Mouse (Mus musculus): ENCODE data around the gene Fam81a. TPM values are rescaled to one million over a fixed set of nuclear protein-coding genes. Genes with fewer than 3 reads are reported as not detected.

The Fam81a gene
- total and polyA plus RNA-seq, 3 experiments = 0.13 TPM; not detected in 2

DNA sequence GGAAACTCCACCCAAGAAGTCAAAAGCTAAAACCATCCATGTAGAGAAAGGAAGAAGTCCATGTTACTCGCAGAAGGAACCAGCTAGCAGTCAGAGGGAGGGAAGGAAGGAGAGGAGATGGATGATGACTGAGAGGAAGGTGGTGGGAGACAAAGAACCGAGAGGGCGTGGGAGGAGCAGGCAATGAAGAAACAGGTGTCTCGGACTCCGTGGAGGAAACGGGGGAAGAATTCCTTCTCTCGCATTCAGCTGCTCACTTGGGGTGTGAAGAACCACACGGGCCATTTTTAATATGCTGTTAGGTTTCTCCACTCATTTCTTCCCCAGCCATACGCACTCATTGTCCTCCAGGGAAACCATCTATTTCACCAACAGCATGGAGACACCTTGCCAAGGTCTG lies 8.1 kb downstream of the Fam81a start:
- Histone ChIP-seq H3K36me3 (replicated peaks in 1 of 2; ENCODE audit: control insufficient read depth in 1 of 2, insufficient read depth in 1 of 2, low read length in 1 of 2) (no peaks in the 10 kb centered on the region), H3K4me1 (ENCODE audit: control insufficient read depth in 1 of 2, insufficient read depth in 2 of 2) (no peaks in the 10 kb centered on the region), H3K79me2 (replicated peaks; ENCODE audit: control insufficient read depth, extremely low read depth, insufficient read depth, poor library complexity, severe bottlenecking) (no peaks in the 10 kb centered on the region), H3K27ac (ENCODE audit: insufficient read depth, low read depth) (no peak overlapping the region), H3K4me2 (ENCODE audit: insufficient read depth, low read depth, poor library complexity, severe bottlenecking) (no peak overlapping the region), H3K27me3 (replicated peaks) (peaks cover 13% of the 10 kb centered on the region), H3K4me3 (replicated peaks in 1 of 3; ENCODE audit: low read depth in 2 of 3, low read length in 2 of 3, poor library complexity in 1 of 3) (no peak overlapping the region), H3K9me3 (replicated peaks; ENCODE audit: low read length) (peaks cover 2% of the 10 kb centered on the region), H3K9ac (ENCODE audit: insufficient read depth, low read depth) (no peak overlapping the region)
- DNase-seq (ENCODE audit: extremely low read depth) = no peak
- in situ Hi-C loops (cut with MboI; ENCODE audit: low pct_ligation_motif_present, low pct_unique_long_range_greater_than_20kb, low sequenced_read_pairs) (no loop called here), dilution Hi-C loops (cut with MboI; ENCODE audit: extremely low pct_ligation_motif_present, extremely low pct_unique_long_range_greater_than_20kb, low sequenced_read_pairs) (no loop called here)
- TF ChIP-seq IRF4 (IDR thresholded peaks at IDR 0.05; ENCODE audit: low read depth, low read length) = no peak
- no peak for TF ChIP-seq CHD2 (IDR thresholded peaks at IDR 0.05; ENCODE audit: low read length)
- TF ChIP-seq POLR2AphosphoS2 (IDR thresholded peaks at IDR 0.05; ENCODE audit: low read depth, low read length) = no peak
- no peak for TF ChIP-seq MAX (IDR thresholded peaks at IDR 0.05; ENCODE audit: low read length)
- no peak for TF ChIP-seq ELF1 (IDR thresholded peaks at IDR 0.05; ENCODE audit: low read depth, low read length)
- no peak for TF ChIP-seq MAZ (IDR thresholded peaks at IDR 0.05; ENCODE audit: low read depth, low read length)

GRCm38 (mm10) chr9:70130786-70131185 lies 11.6 kb downstream of the Fam81a start:
- H3K9me3 ChIP-seq (replicated peaks; ENCODE audit: low read length) = peaks cover 2% of the 10 kb centered on the region
- TF ChIP-seq ETS1 (conservative IDR thresholded peaks at IDR 0.05; ENCODE audit: low read depth, low read length) (no peak), NELFE (IDR thresholded peaks at IDR 0.05; ENCODE audit: low read depth, low read length) (no peak), CHD2 (IDR thresholded peaks at IDR 0.05; ENCODE audit: low read length) (no peak), POLR2AphosphoS2 (IDR thresholded peaks at IDR 0.05; ENCODE audit: low read depth, low read length) (no peak), CHD1 (IDR thresholded peaks at IDR 0.05; ENCODE audit: low read depth, low read length) (no peak), USF2 (conservative IDR thresholded peaks at IDR 0.05; ENCODE audit: low read depth, low read length) (no peak), ELF1 (IDR thresholded peaks at IDR 0.05; ENCODE audit: low read depth, low read length) (no peak), SMC3 (IDR thresholded peaks at IDR 0.05; ENCODE audit: low read depth, low read length) (no peak), E2F4 (IDR thresholded peaks at IDR 0.05; ENCODE audit: insufficient replicate concordance, low read depth, low read length) (no peak), PAX5 (IDR thresholded peaks at IDR 0.05; ENCODE audit: low read length) (no peak), MAZ (IDR thresholded peaks at IDR 0.05; ENCODE audit: low read depth, low read length) (no peak), ZC3H11A (IDR thresholded peaks at IDR 0.05; ENCODE audit: low read depth, low read length) (no peak), MYC (IDR thresholded peaks at IDR 0.05; ENCODE audit: low read depth, low read length) (no peak), TCF12 (IDR thresholded peaks at IDR 0.05; ENCODE audit: low read depth, low read length) (no peak), KAT2A (IDR thresholded peaks at IDR 0.05; ENCODE audit: insufficient replicate concordance, low read length) (no peak), UBTF (IDR thresholded peaks at IDR 0.05; ENCODE audit: low read depth, low read length) (no peak), ZNF384 (IDR thresholded peaks at IDR 0.05; ENCODE audit: low read depth, low read length) (no peak), GABPA (IDR thresholded peaks at IDR 0.05; ENCODE audit: insufficient replicate concordance, low read depth, low read length) (no peak)
- dilution Hi-C loops (cut with MboI; ENCODE audit: extremely low pct_ligation_motif_present, extremely low pct_unique_long_range_greater_than_20kb, low sequenced_read_pairs) = no loop called here
- no peaks in the 10 kb centered on the region for H3K79me2 ChIP-seq (replicated peaks; ENCODE audit: control insufficient read depth, extremely low read depth, insufficient read depth, poor library complexity, severe bottlenecking)
- no peaks in the 10 kb centered on the region for H3K36me3 ChIP-seq (replicated peaks in 1 of 2; ENCODE audit: control insufficient read depth in 1 of 2, insufficient read depth in 1 of 2, low read length in 1 of 2)
- H3K27me3 ChIP-seq (replicated peaks) = no peaks in the 10 kb centered on the region
- no peak overlapping the region for H3K4me3 ChIP-seq (replicated peaks in 1 of 3; ENCODE audit: low read depth in 2 of 3, low read length in 2 of 3, poor library complexity in 1 of 3)
- no peak overlapping the region for H3K27ac ChIP-seq (ENCODE audit: insufficient read depth, low read depth)
- H3K9ac ChIP-seq (ENCODE audit: insufficient read depth, low read depth) = no peak overlapping the region
- no peaks in the 10 kb centered on the region for H3K4me1 ChIP-seq (ENCODE audit: control insufficient read depth in 1 of 2, insufficient read depth in 2 of 2)
- in situ Hi-C loops (cut with MboI; ENCODE audit: low pct_ligation_motif_present, low pct_unique_long_range_greater_than_20kb, low sequenced_read_pairs) = no loop called here
- H3K4me2 ChIP-seq (ENCODE audit: insufficient read depth, low read depth, poor library complexity, severe bottlenecking) = no peak overlapping the region
- DNase-seq (ENCODE audit: extremely low read depth) = no peak
